Mouse (Mus musculus) forebrain, embryonic 16.5 days (tissue): ENCODE results near the gene Triap1. TPM values are rescaled to one million over a fixed set of nuclear protein-coding genes. Genes with fewer than 3 reads are reported as not detected.
A peak's percentile ranks its signal among the peaks of the same experiment; 100 is the strongest.
"Not testable (repeated sequence)": the region's sequence is repeated elsewhere in the genome, so short reads cannot be mapped to it uniquely, and the experiment has no call there.

Experiments used
- ATAC-seq: fragments of 200-750 bp; cut with Nextera tagmentation; 2 replicates; pipeline ENCODE4 v1.8.0; 2017; ENCODE audit warnings: mild to moderate bottlenecking, moderate library complexity
- H3K27ac ChIP-seq: fragments of 300-500 bp; sonication (generic); 2 replicates; pipeline ENCODE4 v1.5.1; 2014; ENCODE audit warnings: low read length, control low read depth
- H3K27me3 ChIP-seq: fragments of 300-500 bp; sonication (generic); replicated peaks from 2 replicates; pipeline ENCODE4 v1.6.1; 2014; ENCODE audit warnings: low read length; ENCODE audit not compliant: control insufficient read depth, insufficient read depth
- H3K36me3 ChIP-seq: fragments of 300-500 bp; sonication (generic); 2 replicates; pipeline ENCODE4 v1.6.1; 2014; ENCODE audit not compliant: control insufficient read depth, insufficient read depth
- H3K4me1 ChIP-seq: fragments of 300-500 bp; sonication (generic); replicated peaks from 2 replicates; pipeline ENCODE4 v1.6.1; 2014; ENCODE audit warnings: low read length; ENCODE audit not compliant: control insufficient read depth, insufficient read depth
- H3K4me2 ChIP-seq: fragments of 300-500 bp; sonication (generic); 2 replicates; pipeline ENCODE4 v1.6.1; 2014; ENCODE audit warnings: mild to moderate bottlenecking, low read length, control low read depth
- H3K4me3 ChIP-seq: fragments of 300-500 bp; sonication (generic); replicated peaks from 2 replicates; pipeline ENCODE4 v1.5.1; 2014; ENCODE audit warnings: mild to moderate bottlenecking, low read length, control low read depth
- H3K9ac ChIP-seq: fragments of 300-500 bp; sonication (generic); replicated peaks from 2 replicates; pipeline ENCODE4 v1.6.1; 2014; ENCODE audit warnings: low read depth, low read length, control low read depth
- H3K9me3 ChIP-seq: fragments of 300-500 bp; sonication (generic); 2 replicates; pipeline ENCODE4 v1.6.1; 2016; ENCODE audit warnings: low read length; ENCODE audit not compliant: control insufficient read depth
- WGBS: fragments of 180-500 bp; shearing (Covaris S2); extraction: QIAGEN DNeasy Blood & Tissue Kit; methylation state at CpG from one replicate; pipeline ENCODE4 v1.1.7; 2014; 5-methylcytosine and 5-hydroxymethylcytosine counted together
- polyA plus RNA-seq: library from polyadenylated mRNA; unstranded; fragments of >200 nt; fragmentation: Nextera tagmentation; extraction: Ambion mirVana; gene quantifications from 2 replicates; pipeline ENCODE4 v1.2.1, GENCODE M21; 2015

Triap1 gene
- polyA plus RNA-seq, 1 experiment from 2014 or later, result 59.9 TPM

GRCm38 (mm10) chr5:115373441-115374203 is 32.6 kb downstream of the Triap1 start:
- 4% methylated on average over 26 of the region's 26 CpGs for WGBS
- H3K9me3 ChIP-seq, result no peaks in the 10 kb centered on the region

GRCm38 (mm10) chr5:115374204-115374820 is 33.3 kb downstream of the Triap1 start:
- WGBS, result 5% methylated on average over 11 of the region's 11 CpGs
- ATAC-seq, result no peak
- Histone ChIP-seq H3K9ac (peak overlapping the region; percentile 59), H3K4me3 (peak overlapping the region; percentile 38), H3K4me2 (peak overlapping the region; percentile 62), H3K27me3 (no peaks in the 10 kb centered on the region), H3K36me3 (no peaks in the 10 kb centered on the region), H3K9me3 (no peaks in the 10 kb centered on the region), H3K4me1 (peaks cover 10% of the 10 kb centered on the region), H3K27ac (0 out of 2 replicates have a peak overlapping the region, but pooled peaks have one; percentile 35)

More at GRCm38 (mm10) chr5:115373441-115374203, 32.6 kb downstream of the Triap1 start:
- H3K27ac ChIP-seq, result peak overlapping the region; percentile 39
- peak overlapping the region; percentile 38 for H3K4me3 ChIP-seq
- peak; percentile 94 for ATAC-seq
- no peaks in the 10 kb centered on the region for H3K27me3 ChIP-seq
- peaks cover 10% of the 10 kb centered on the region for H3K4me1 ChIP-seq
- H3K36me3 ChIP-seq, result no peaks in the 10 kb centered on the region
- H3K9ac ChIP-seq, result peak overlapping the region; percentile 59
- H3K4me2 ChIP-seq, result peak overlapping the region; percentile 62

GRCm38 (mm10) chr5:115375436-115375835 is 34.4 kb downstream of the Triap1 start:
- H3K9ac ChIP-seq, result no peak overlapping the region
- 91% methylated on average over 2 of the region's 2 CpGs for WGBS
- H3K27me3 ChIP-seq, result no peaks in the 10 kb centered on the region
- no peak overlapping the region for H3K4me3 ChIP-seq
- H3K27ac ChIP-seq, result no peak overlapping the region
- H3K4me2 ChIP-seq, result no peak overlapping the region
- no peaks in the 10 kb centered on the region for H3K36me3 ChIP-seq
- peaks cover 10% of the 10 kb centered on the region for H3K4me1 ChIP-seq
- no peaks in the 10 kb centered on the region for H3K9me3 ChIP-seq
- no peak for ATAC-seq

- not testable (repeated sequence) for H3K4me3 ChIP-seq, H3K4me1 ChIP-seq, ATAC-seq, H3K9ac ChIP-seq, H3K27me3 ChIP-seq, H3K36me3 ChIP-seq, H3K4me2 ChIP-seq, H3K9me3 ChIP-seq, H3K27ac ChIP-seq
- 83% methylated on average over 2 of the region's 2 CpGs for WGBS
These were observed 37.9 kb downstream of the Triap1 start for GRCm38 (mm10) chr5:115378882-115379281.

GRCm38 (mm10) chr5:115391935-115392334 is 50.9 kb downstream of the Triap1 start:
- Histone ChIP-seq H3K9ac (no peak overlapping the region), H3K9me3 (no peaks in the 10 kb centered on the region), H3K36me3 (no peaks in the 10 kb centered on the region), H3K4me2 (no peak overlapping the region), H3K27me3 (no peaks in the 10 kb centered on the region), H3K4me1 (peaks cover 5% of the 10 kb centered on the region; the same call in 1 of the 2 replicates), H3K4me3 (no peak overlapping the region), H3K27ac (no peak overlapping the region)
- no peak for ATAC-seq
- 23% methylated on average over 9 of the region's 9 CpGs for WGBS

GRCm38 (mm10) chr5:115392969-115393368 is 51.9 kb downstream of the Triap1 start:
- Histone ChIP-seq H3K4me1 (peaks cover 9% of the 10 kb centered on the region), H3K9ac (no peak overlapping the region), H3K36me3 (no peaks in the 10 kb centered on the region), H3K27me3 (no peaks in the 10 kb centered on the region), H3K4me2 (no peak overlapping the region), H3K27ac (no peak overlapping the region), H3K9me3 (no peaks in the 10 kb centered on the region), H3K4me3 (no peak overlapping the region)
- no peak for ATAC-seq
- 79% methylated on average over 1 of the region's 1 CpGs for WGBS

Other genes starting within 250 kb of the Triap1 start
- 34.9 and 38.1 TPM in 2 replicates for gene Gm10401, start 242.9 kb upstream of the Triap1 start, polyA plus RNA-seq
- 18.0 and 19.8 TPM in 2 replicates for gene Acads, start 221.9 kb upstream of the Triap1 start, polyA plus RNA-seq
- 35.3 and 39.8 TPM in 2 replicates for gene Unc119b, start 206.2 kb upstream of the Triap1 start, polyA plus RNA-seq
- gene Mlec, start 183.0 kb upstream of the Triap1 start, polyA plus RNA-seq, result 19.3 and 21.1 TPM in 2 replicates
- gene Cabp1, start 146.8 kb upstream of the Triap1 start, polyA plus RNA-seq, result 8.3 and 9.2 TPM in 2 replicates
- 85.3 and 101 TPM in 2 replicates for gene Pop5, start 105.4 kb upstream of the Triap1 start, polyA plus RNA-seq
- gene Rnf10, start 68.3 kb upstream of the Triap1 start, polyA plus RNA-seq, result 168 and 176 TPM in 2 replicates
- gene Coq5, start 61.6 kb upstream of the Triap1 start, polyA plus RNA-seq, result 62.9 and 64.3 TPM in 2 replicates
- gene Dynll1, start 40.2 kb upstream of the Triap1 start, polyA plus RNA-seq, result 1,337 and 1,455 TPM in 2 replicates
- gene Srsf9, start 14.0 kb upstream of the Triap1 start, polyA plus RNA-seq, result 165 and 183 TPM in 2 replicates
- gene Gatc, start within 50 bp of the Triap1 start, polyA plus RNA-seq, result 35.9 and 40.7 TPM in 2 replicates
- 864 and 925 TPM in 2 replicates for gene Cox6a1, start 7.8 kb downstream of the Triap1 start, polyA plus RNA-seq
- gene Msi1, start 88.4 kb downstream of the Triap1 start, polyA plus RNA-seq, result 53.9 and 62.2 TPM in 2 replicates
- not detected in 2 replicates for gene Pla2g1b, start 125.0 kb downstream of the Triap1 start, polyA plus RNA-seq
- gene Sirt4, start 143.5 kb downstream of the Triap1 start, polyA plus RNA-seq, result 32.7 and 37.6 TPM in 2 replicates
- gene Pxn, start 165.5 kb downstream of the Triap1 start, polyA plus RNA-seq, result 20.6 and 22.5 TPM in 2 replicates
- gene Rplp0, start 218.2 kb downstream of the Triap1 start, polyA plus RNA-seq, result 944 and 986 TPM in 2 replicates
- gene Gcn1l1, start 224.0 kb downstream of the Triap1 start, polyA plus RNA-seq, result 44.7 and 53.6 TPM in 2 replicates